Mouse (Mus musculus) heart, adult 2 months (tissue): ENCODE data around the gene Dnah10.

Experiments
- CTCF ChIP-seq: fragments of 200-600 bp; IDR thresholded peaks from 2 replicates; pipeline ENCODE4 v1.8.1; 2022; ENCODE audit warnings: antibody characterized with exemption, mild to moderate bottlenecking, moderate library complexity
- POLR2A ChIP-seq: fragments of 200-500 bp; IDR thresholded peaks from 2 replicates; pipeline ENCODE4 v1.6.1; 2011; ENCODE audit warnings: mild to moderate bottlenecking, low read depth, low read length, control low read depth; ENCODE audit not compliant: insufficient read depth

DNA sequence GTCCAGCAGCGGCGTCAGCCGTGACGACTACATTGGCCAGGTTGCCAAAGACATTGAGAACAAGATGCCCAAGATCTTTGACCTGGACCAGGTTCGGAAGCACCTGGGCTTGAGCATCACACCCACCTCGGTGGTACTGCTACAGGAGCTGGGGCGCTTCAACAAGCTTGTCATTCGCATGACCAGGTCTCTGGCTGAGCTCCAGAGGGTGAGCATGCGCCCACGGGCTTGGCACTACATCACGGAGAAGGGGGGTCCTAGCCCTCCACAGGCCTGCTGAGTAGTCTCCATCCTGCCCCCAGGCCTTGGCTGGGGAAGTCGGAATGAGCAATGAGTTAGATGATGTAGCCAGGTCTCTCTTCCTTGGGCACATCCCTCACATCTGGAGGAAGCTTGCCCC, 105.4 kb downstream of the Dnah10 start:
- TF ChIP-seq CTCF = no peak
- no peak for TF ChIP-seq POLR2A
